Mouse (Mus musculus): ENCODE measurements around the gene Anxa11.

DNA sequence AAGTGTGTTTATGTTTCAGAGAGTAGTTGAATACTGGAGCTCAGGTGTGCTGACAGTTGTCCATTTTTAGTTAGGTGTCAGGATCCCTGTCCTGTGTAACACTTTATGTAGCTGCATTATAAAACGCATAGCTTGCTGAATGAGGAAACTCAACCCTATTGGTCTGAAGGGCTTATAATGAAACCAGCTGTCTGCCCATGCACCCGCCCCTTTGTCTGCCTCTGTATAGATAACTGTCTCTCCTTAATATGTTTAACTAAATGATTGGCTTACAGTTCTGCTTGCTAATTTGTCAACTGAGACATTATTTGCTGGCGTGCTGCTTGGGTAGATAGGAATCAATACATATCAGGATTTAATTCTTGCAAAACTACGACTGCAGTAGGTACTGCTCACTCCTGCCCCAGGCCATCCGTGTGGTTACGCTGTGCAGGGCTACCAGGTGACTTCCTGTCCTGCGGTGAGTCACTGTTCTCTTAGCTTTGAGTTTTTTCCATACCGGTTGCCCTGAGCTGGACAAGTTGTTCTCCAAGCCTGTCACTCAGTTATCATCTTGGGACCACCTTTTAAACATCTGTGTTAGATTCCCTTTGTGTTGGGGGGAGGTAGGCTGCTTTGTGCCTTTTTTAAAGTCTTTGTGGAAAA, 13.4 kb downstream of the Anxa11 start:
- TF ChIP-seq CTCF (IDR thresholded peaks at IDR 0.05; ENCODE audit: extremely low read depth, insufficient read depth, insufficient read length, insufficient replicate concordance), result no peak
- TF ChIP-seq POLR2A (IDR thresholded peaks at IDR 0.05; ENCODE audit: low read depth, low read length), result no peak

All from spleen, adult 2 months (tissue).